Mouse (Mus musculus) kidney, embryonic 14.5 days (tissue): ENCODE results near the gene Foxo3. TPM values are rescaled to one million over a fixed set of nuclear protein-coding genes. Genes with fewer than 3 reads are reported as not detected.

ENCODE experiments used
- ATAC-seq: fragments of 200-750 bp; cut with Nextera tagmentation; 2 replicates; pipeline ENCODE4 v1.8.0; 2017; ENCODE audit warnings: moderate number of reproducible peaks, mild to moderate bottlenecking, moderate TSS enrichment, moderate library complexity; ENCODE audit not compliant: low FRiP score, low TSS enrichment
- H3K27ac ChIP-seq: fragments of 300-500 bp; sonication (generic); 2 replicates; pipeline ENCODE4 v1.5.1; 2014; ENCODE audit warnings: low read depth, mild to moderate bottlenecking, low read length, moderate library complexity, mixed read lengths
- H3K27me3 ChIP-seq: fragments of 300-500 bp; sonication (generic); 2 replicates; pipeline ENCODE4 v1.6.1; 2014; ENCODE audit warnings: mild to moderate bottlenecking, low read length; ENCODE audit not compliant: control insufficient read depth, insufficient read depth
- H3K36me3 ChIP-seq: fragments of 300-500 bp; sonication (generic); 2 replicates; pipeline ENCODE4 v1.6.1; 2014; ENCODE audit warnings: low read length, mixed read lengths; ENCODE audit not compliant: control insufficient read depth, insufficient read depth
- H3K4me1 ChIP-seq: fragments of 300-500 bp; sonication (generic); 2 replicates; pipeline ENCODE4 v1.6.1; 2014; ENCODE audit warnings: low read length, mixed read lengths; ENCODE audit not compliant: control insufficient read depth, insufficient read depth
- H3K4me2 ChIP-seq: fragments of 300-500 bp; sonication (generic); replicated peaks from 2 replicates; pipeline ENCODE4 v1.6.1; 2014; ENCODE audit warnings: low read depth, mild to moderate bottlenecking, low read length
- H3K4me3 ChIP-seq: fragments of 300-500 bp; sonication (generic); 2 replicates; pipeline ENCODE4 v1.5.1; 2014; ENCODE audit warnings: mild to moderate bottlenecking, low read length
- H3K9ac ChIP-seq: fragments of 300-500 bp; sonication (generic); 2 replicates; pipeline ENCODE4 v1.6.1; 2014; ENCODE audit warnings: low read depth, mild to moderate bottlenecking, low read length, moderate library complexity
- H3K9me3 ChIP-seq: fragments of 300-500 bp; sonication (generic); 2 replicates; pipeline ENCODE4 v1.6.1; 2016; ENCODE audit warnings: low read length; ENCODE audit not compliant: control insufficient read depth
- WGBS: fragments of 180-500 bp; shearing (Covaris S2); extraction: QIAGEN DNeasy Blood & Tissue Kit; methylation state at CpG from one replicate; pipeline ENCODE4 v1.1.7; 2014; 5-methylcytosine and 5-hydroxymethylcytosine counted together
- polyA plus RNA-seq: library from polyadenylated mRNA; unstranded; fragments of >200 nt; fragmentation: Nextera tagmentation; extraction: Ambion mirVana; gene quantifications from 2 replicates; pipeline ENCODE4 v1.2.1, GENCODE M21; 2014

The Foxo3 gene
- polyA plus RNA-seq, 1 experiment from 2014 or later, result 8.2 TPM

DNA sequence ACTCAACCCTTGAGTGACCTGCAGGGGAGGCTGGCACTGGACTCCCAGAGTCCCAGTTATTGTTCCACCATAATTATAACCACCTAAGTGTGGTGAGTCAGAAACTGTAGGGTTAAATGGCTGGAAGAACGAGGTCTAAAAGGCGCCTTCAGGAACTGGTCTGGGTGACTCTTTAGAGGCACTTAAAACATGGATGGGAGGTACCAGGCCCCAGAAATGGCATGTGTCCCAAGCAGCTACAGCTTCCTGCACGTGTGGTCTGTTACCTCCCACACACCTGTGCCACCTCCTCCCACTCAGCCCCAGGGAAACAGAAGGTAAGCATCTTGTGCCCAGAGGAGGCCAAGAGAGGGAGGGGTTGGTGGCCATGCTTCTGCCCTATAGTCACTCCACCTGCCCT, 128.2 kb downstream of the Foxo3 start:
- WGBS, result 55% methylated on average over 3 of the region's 3 CpGs
- Histone ChIP-seq H3K27me3 (no peaks in the 10 kb centered on the region), H3K4me3 (no peak overlapping the region), H3K4me2 (no peak overlapping the region), H3K27ac (no peak overlapping the region), H3K9me3 (no peaks in the 10 kb centered on the region), H3K4me1 (peaks cover 10% of the 10 kb centered on the region; the same call in 1 of the 2 replicates), H3K36me3 (no peaks in the 10 kb centered on the region), H3K9ac (no peak overlapping the region)
- no peak for ATAC-seq

DNA sequence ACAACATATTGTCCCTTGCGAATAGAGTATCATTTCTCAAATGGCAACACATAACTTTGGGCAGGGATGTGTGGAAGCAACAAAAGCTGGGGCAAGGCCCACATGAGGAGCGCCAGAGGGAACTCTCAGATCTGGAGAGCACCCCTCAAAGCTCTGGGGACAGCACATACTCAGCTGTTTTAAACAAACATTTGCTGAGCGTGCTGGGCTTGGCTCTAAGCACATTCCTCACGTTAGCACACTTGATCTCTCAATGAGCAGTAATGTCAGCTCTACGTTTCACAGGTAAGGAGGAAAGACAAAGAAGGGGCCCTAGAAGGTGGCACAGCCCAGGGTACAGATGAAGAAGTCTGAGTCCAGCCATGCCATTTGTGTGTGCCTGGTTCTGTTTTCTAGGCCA, 131.3 kb downstream of the Foxo3 start:
- Histone ChIP-seq H3K9ac (no peak overlapping the region), H3K27ac (no peak overlapping the region), H3K27me3 (no peaks in the 10 kb centered on the region), H3K4me3 (no peak overlapping the region), H3K36me3 (no peaks in the 10 kb centered on the region), H3K4me1 (no peaks in the 10 kb centered on the region), H3K9me3 (no peaks in the 10 kb centered on the region), H3K4me2 (no peak overlapping the region)
- no peak for ATAC-seq
- 72% methylated on average over 5 of the region's 5 CpGs for WGBS

DNA sequence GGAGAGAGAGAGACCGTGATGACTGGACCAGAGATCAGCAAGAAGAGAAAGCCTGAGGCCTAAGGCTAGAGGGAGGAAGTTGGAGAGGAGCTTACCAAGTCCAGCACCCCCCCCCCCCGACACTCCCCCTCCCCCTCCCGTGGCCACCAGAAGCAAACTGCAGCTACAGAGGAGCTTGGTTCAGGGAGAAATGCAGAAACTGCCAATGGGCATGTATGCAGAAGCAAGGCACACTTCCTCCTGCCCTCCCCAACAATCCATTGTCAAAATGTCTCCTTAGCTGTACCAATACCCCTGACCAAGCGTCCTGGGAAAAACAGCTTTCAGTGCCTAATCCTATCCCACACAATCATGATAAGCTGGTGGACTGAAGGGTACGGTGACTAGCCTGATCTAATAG, 131.8 kb downstream of the Foxo3 start:
- no peak for ATAC-seq
- no peaks in the 10 kb centered on the region for H3K4me1 ChIP-seq
- no peak overlapping the region for H3K9ac ChIP-seq
- WGBS, result 74% methylated on average over 5 of the region's 5 CpGs
- no peak overlapping the region for H3K4me3 ChIP-seq
- no peak overlapping the region for H3K27ac ChIP-seq
- no peak overlapping the region for H3K4me2 ChIP-seq
- no peaks in the 10 kb centered on the region for H3K36me3 ChIP-seq
- no peaks in the 10 kb centered on the region for H3K9me3 ChIP-seq
- no peaks in the 10 kb centered on the region for H3K27me3 ChIP-seq

DNA sequence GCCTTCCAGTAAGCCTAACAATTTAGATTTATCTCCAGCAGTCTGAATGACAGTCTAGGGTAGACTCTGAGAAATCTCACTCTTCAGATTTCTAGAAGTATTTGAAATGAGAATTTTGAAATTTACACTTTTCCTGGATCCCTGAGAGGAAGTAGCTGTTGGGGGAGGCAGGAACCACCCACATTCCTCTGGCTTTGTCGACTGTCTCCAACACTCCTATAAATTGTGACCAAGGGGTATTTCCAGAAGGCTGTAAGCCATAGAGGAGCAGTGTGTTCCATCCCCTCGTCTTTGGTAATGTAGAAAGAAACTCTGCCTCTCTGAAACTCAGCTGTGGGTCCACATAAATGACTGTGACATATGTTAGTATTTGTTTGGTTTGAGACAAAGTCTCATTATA, 132.4 kb downstream of the Foxo3 start:
- no peak for ATAC-seq
- Histone ChIP-seq H3K4me2 (no peak overlapping the region), H3K9ac (no peak overlapping the region), H3K4me1 (no peaks in the 10 kb centered on the region), H3K27ac (no peak overlapping the region), H3K36me3 (no peaks in the 10 kb centered on the region), H3K9me3 (no peaks in the 10 kb centered on the region), H3K4me3 (no peak overlapping the region), H3K27me3 (no peaks in the 10 kb centered on the region)
- WGBS, result 14% methylated on average over 2 of the region's 2 CpGs

DNA sequence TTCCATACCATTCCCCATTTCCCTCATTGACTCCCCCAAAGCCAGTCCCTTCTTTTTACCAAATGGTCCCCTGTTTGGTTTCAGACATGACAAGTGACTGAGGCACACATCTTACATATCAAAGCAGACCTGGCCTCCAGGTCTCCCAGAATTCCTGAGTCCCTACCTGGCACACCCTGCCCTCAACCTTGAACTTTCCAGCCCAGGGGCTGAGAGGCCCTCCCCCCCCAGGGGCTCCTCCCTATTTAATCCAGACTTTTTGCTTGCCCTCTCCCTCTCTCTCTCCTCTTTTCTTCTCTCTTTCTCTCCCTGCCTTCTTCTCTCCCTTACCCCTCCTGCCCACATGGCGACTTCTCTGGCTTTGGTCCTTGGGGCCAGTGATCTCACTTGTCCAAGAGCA, 133.8 kb downstream of the Foxo3 start:
- H3K4me2 ChIP-seq, result no peak overlapping the region
- 77% methylated on average over 1 of the region's 1 CpGs for WGBS

DNA sequence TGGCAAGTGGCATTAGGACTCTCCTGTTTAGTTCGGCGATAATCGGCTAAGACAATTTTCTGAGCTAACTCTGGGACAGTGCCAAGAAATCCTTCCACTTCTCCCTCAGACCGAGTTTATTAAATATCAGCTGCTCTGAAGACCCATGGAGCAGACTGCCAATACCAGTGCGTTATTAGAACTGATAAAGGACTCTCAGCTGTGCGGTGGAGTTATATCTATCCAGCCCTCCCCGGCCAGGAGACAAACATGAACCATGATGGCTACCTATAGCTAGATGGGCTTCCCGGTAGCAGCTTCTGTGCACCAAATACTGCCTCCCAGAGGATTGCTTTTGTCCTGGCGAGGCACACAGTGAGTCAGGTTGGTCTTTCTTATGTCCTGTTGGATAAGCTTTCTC, 134.5 kb downstream of the Foxo3 start:
- no peak for ATAC-seq
- H3K9ac ChIP-seq, result no peak overlapping the region
- H3K4me3 ChIP-seq, result no peak overlapping the region
- H3K9me3 ChIP-seq, result no peaks in the 10 kb centered on the region
- no peak overlapping the region for H3K4me2 ChIP-seq
- no peaks in the 10 kb centered on the region for H3K36me3 ChIP-seq
- H3K27ac ChIP-seq, result no peak overlapping the region
- 76% methylated on average over 9 of the region's 9 CpGs for whole genome bisulfite sequencing
- no peaks in the 10 kb centered on the region for H3K4me1 ChIP-seq
- H3K27me3 ChIP-seq, result no peaks in the 10 kb centered on the region

More for the DNA sequence above, 133.8 kb downstream of the Foxo3 start:
- no peak overlapping the region for H3K27ac ChIP-seq
- no peaks in the 10 kb centered on the region for H3K4me1 ChIP-seq
- H3K9ac ChIP-seq, result no peak overlapping the region
- no peak for ATAC-seq
- no peaks in the 10 kb centered on the region for H3K9me3 ChIP-seq
- H3K36me3 ChIP-seq, result no peaks in the 10 kb centered on the region
- no peaks in the 10 kb centered on the region for H3K27me3 ChIP-seq
- no peak overlapping the region for H3K4me3 ChIP-seq

GRCm38 (mm10) chr10:42139749-42140148, 136.8 kb downstream of the Foxo3 start:
- Histone ChIP-seq H3K27me3 (no peaks in the 10 kb centered on the region), H3K4me3 (no peak overlapping the region), H3K27ac (no peak overlapping the region), H3K9me3 (no peaks in the 10 kb centered on the region), H3K4me1 (no peaks in the 10 kb centered on the region), H3K9ac (no peak overlapping the region), H3K36me3 (no peaks in the 10 kb centered on the region), H3K4me2 (no peak overlapping the region)
- WGBS, result 28% methylated on average over 1 of the region's 1 CpGs
- no peak for ATAC-seq

GRCm38 (mm10) chr10:42134759-42135702, 141.5 kb downstream of the Foxo3 start:
- Histone ChIP-seq H3K4me2 (no peak overlapping the region), H3K27me3 (no peaks in the 10 kb centered on the region), H3K9me3 (no peaks in the 10 kb centered on the region), H3K27ac (no peak overlapping the region), H3K4me3 (no peak overlapping the region), H3K4me1 (no peaks in the 10 kb centered on the region), H3K9ac (no peak overlapping the region), H3K36me3 (no peaks in the 10 kb centered on the region)
- ATAC-seq, result no peak
- WGBS, result 64% methylated on average over 14 of the region's 14 CpGs
